Mouse (Mus musculus): Measurements from ENCODE around the gene Gbp3.

The Gbp3 gene

GRCm38 (mm10) chr3:142559632-142560228 is at the start of gene Gbp3:
Gbp3 (plus strand) TSS chr3:142560026.
- no peak for DNase-seq

GRCm38 (mm10) chr3:142528116-142528515 is 31.7 kb upstream of the Gbp3 start:
- no peak for DNase-seq

GRCm38 (mm10) chr3:142529597-142529996 is 30.2 kb upstream of the Gbp3 start:
- no peak for DNase-seq

GRCm38 (mm10) chr3:142530087-142530953 is 29.5 kb upstream of the Gbp3 start, which contains the start of gene Gbp7:
Gbp7 (plus strand) TSS chr3:142530342.
- DNase-seq = peak; percentile 3 to 21

- no peak for DNase-seq
These were observed 28.2 kb upstream of the Gbp3 start for GRCm38 (mm10) chr3:142531595-142531994.

GRCm38 (mm10) chr3:142533185-142533584 is 26.6 kb upstream of the Gbp3 start:
- DNase-seq = no peak

GRCm38 (mm10) chr3:142535667-142536066 is 24.2 kb upstream of the Gbp3 start:
- no peak for DNase-seq

GRCm38 (mm10) chr3:142541391-142541790 is 18.4 kb upstream of the Gbp3 start:
- no peak for DNase-seq

- DNase-seq = peak; percentile 12 to 22
These were observed 17.1 kb upstream of the Gbp3 start for GRCm38 (mm10) chr3:142542776-142543175.

GRCm38 (mm10) chr3:142546690-142547089 is 13.1 kb upstream of the Gbp3 start:
- no peak for DNase-seq

- no peak for DNase-seq
These were observed 9.7 kb upstream of the Gbp3 start for GRCm38 (mm10) chr3:142550052-142550676.

GRCm38 (mm10) chr3:142554601-142555000 is 5.2 kb upstream of the Gbp3 start:
- DNase-seq = no peak

GRCm38 (mm10) chr3:142555623-142556022 is 4.2 kb upstream of the Gbp3 start:
- no peak for DNase-seq

- DNase-seq = peak; percentile 77 to 84
These were observed 596 bp downstream of the Gbp3 start for GRCm38 (mm10) chr3:142560296-142560948.

GRCm38 (mm10) chr3:142561045-142561646 is 1.3 kb downstream of the Gbp3 start:
- no peak for DNase-seq

GRCm38 (mm10) chr3:142561666-142562065 is 1.8 kb downstream of the Gbp3 start:
- no peak for DNase-seq

GRCm38 (mm10) chr3:142567490-142567889 is 7.7 kb downstream of the Gbp3 start:
- peak; percentile 30 to 47 for DNase-seq

GRCm38 (mm10) chr3:142570738-142571137 is 10.9 kb downstream of the Gbp3 start:
- DNase-seq = no peak

- DNase-seq = no peak
These were observed 17.3 kb downstream of the Gbp3 start for GRCm38 (mm10) chr3:142577108-142577507.

- DNase-seq = no peak
These were observed 18.5 kb downstream of the Gbp3 start for GRCm38 (mm10) chr3:142578342-142578741.

- DNase-seq = no peak
These were observed 23.2 kb downstream of the Gbp3 start for GRCm38 (mm10) chr3:142583067-142583466.

GRCm38 (mm10) chr3:142587386-142587785 is 27.6 kb downstream of the Gbp3 start:
- DNase-seq = no peak

- DNase-seq = no peak
These were observed 29.1 kb downstream of the Gbp3 start for GRCm38 (mm10) chr3:142588888-142589287.
